Mouse (Mus musculus): ENCODE data around the gene Tex35.

- TF ChIP-seq CTCF (IDR thresholded peaks at IDR 0.05; ENCODE audit: low read depth, low read length) (no peak), POLR2A (IDR thresholded peaks at IDR 0.05; ENCODE audit: extremely low read depth, insufficient read depth, low read length) (no peak)
Measured at GRCm38 (mm10) chr1:157082931-157083330, 25.5 kb downstream of the Tex35 start.
